8 mouse cellular contexts compared by ENCODE assay signal in the genomic region with DNA sequence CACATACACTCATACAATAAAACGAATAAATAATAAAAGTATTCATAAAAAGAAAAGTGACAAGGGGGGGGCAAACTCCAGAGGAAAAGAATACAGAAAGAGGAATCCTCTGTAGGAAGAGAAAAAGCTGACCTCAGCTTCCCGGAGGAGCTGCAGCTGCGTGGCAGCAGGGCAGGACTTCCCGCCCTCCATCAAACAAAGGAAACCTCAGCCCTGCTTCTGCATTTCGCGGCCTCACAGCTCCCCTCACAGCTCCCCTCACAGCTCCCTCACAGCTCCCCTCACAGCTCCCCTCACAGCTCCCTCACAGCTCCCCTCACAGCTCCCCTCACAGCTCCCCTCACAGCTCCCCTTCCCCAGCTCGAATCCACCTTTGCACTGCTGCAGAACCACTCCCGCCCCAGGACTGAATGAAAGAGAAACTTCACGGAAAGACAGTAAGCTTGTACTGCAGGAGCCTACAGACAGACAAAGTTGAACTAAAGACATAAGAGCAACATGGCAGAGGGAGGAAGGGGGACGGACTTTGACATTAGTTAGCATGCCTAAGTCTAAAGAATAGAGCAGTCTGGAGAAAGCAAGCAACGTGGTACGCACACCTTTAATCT. TPM values are rescaled to one million over a fixed set of nuclear protein-coding genes. Genes with fewer than 3 reads are reported as not detected.
DNase-seq lines count a peak whose midpoint lies in the region; ATAC-seq and TF ChIP-seq lines count a peak whose summit lies in the region.

No protein-coding gene starts in this region.

- H3K36me3 ChIP-seq in forebrain, embryonic 11.5 days (ENCODE audit: control insufficient read depth, insufficient read depth, low read length), result no peaks in the 10 kb centered on the region
- no peaks in the 10 kb centered on the region for H3K36me3 ChIP-seq in hindbrain, embryonic 14.5 days (replicated peaks; ENCODE audit: control insufficient read depth, insufficient read depth)
- H3K36me3 ChIP-seq in small intestine, adult 2 months (ENCODE audit: control insufficient read depth, insufficient read depth, low read length), result no peaks in the 10 kb centered on the region

- WGBS in forebrain, embryonic 11.5 days, result 10% methylated on average over 12 of the region's 12 CpGs
- WGBS in hindbrain, embryonic 14.5 days, result 11% methylated on average over 12 of the region's 12 CpGs
- WGBS in small intestine, adult 2 months, result 8% methylated on average over 12 of the region's 12 CpGs

- H3K9me3 ChIP-seq in forebrain, embryonic 11.5 days (ENCODE audit: control insufficient read depth, low read length), result no peaks in the 10 kb centered on the region
- H3K9me3 ChIP-seq in hindbrain, embryonic 14.5 days (ENCODE audit: control insufficient read depth, low read length), result no peaks in the 10 kb centered on the region

- no peak for TF ChIP-seq POLR2A in small intestine, adult 2 months (IDR thresholded peaks at IDR 0.05; ENCODE audit: low read depth, low read length)

- H3K4me2 ChIP-seq in forebrain, embryonic 11.5 days (ENCODE audit: low read depth, low read length, severe bottlenecking), result peak overlapping the region; percentile 36; the same call in 1 of the 2 replicates
- peak overlapping the region; percentile 30 for H3K4me2 ChIP-seq in hindbrain, embryonic 14.5 days (replicated peaks)

- H3K9ac ChIP-seq in forebrain, embryonic 11.5 days (ENCODE audit: low read length), result peak overlapping the region; percentile 62
- H3K9ac ChIP-seq in hindbrain, embryonic 14.5 days, result peak overlapping the region; percentile 0; the same call in 1 of the 2 replicates

- H3K27me3 ChIP-seq in forebrain, embryonic 11.5 days (ENCODE audit: control insufficient read depth, insufficient read depth, low read length), result no peaks in the 10 kb centered on the region
- H3K27me3 ChIP-seq in hindbrain, embryonic 14.5 days (ENCODE audit: control insufficient read depth, insufficient read depth, low read length), result no peaks in the 10 kb centered on the region
- H3K27me3 ChIP-seq in small intestine, adult 2 months (ENCODE audit: control insufficient read depth, insufficient read depth, low read length), result no peaks in the 10 kb centered on the region

- H3K27ac ChIP-seq in forebrain, embryonic 11.5 days (ENCODE audit: low read depth, low read length), result peak overlapping the region; percentile 87
- H3K27ac ChIP-seq in hindbrain, embryonic 14.5 days, result peak overlapping the region; percentile 54
- no peak overlapping the region for H3K27ac ChIP-seq in small intestine, adult 2 months (ENCODE audit: insufficient read depth, low read depth, low read length)

- DNase-seq in adrenal gland, postnatal 10 days, result peak; percentile 29
- no peak for DNase-seq in adrenal gland, adult 2 months
- peak; percentile 20 for DNase-seq in CD4-positive, CD25-positive, alpha-beta regulatory T cell, adult 2 months (ENCODE audit: low read depth, low spot score)
- DNase-seq in forebrain, embryonic 11.5 days (ENCODE audit: low spot score), result peak; percentile 80
- DNase-seq in hindbrain, embryonic 14.5 days (ENCODE audit: low spot score), result peak; percentile 50
- peak; percentile 28 for DNase-seq in lung, postnatal 10 days
- no peak for DNase-seq in frontal cortex, postnatal 14 days (ENCODE audit: low spot score in 2 of 2)

- peaks cover 11% of the 10 kb centered on the region for H3K4me1 ChIP-seq in forebrain, embryonic 11.5 days (replicated peaks; ENCODE audit: control insufficient read depth, insufficient read depth, low read length)
- peaks cover 8% of the 10 kb centered on the region; the same call in 1 of the 2 replicates for H3K4me1 ChIP-seq in hindbrain, embryonic 14.5 days (replicated peaks; ENCODE audit: control insufficient read depth, insufficient read depth, low read length)
- peaks cover 4% of the 10 kb centered on the region; the same call in 1 of the 2 replicates for H3K4me1 ChIP-seq in small intestine, adult 2 months (ENCODE audit: control insufficient read depth, insufficient read depth, insufficient read length, low read length)

- H3K4me3 ChIP-seq in forebrain, embryonic 11.5 days (ENCODE audit: low read depth, low read length), result no peak overlapping the region
- H3K4me3 ChIP-seq in hindbrain, embryonic 14.5 days (replicated peaks; ENCODE audit: low read length), result no peak overlapping the region
- H3K4me3 ChIP-seq in small intestine, adult 2 months (ENCODE audit: low read depth, low read length), result peak overlapping the region; percentile 49

- no peak for TF ChIP-seq CTCF in small intestine, adult 2 months (IDR thresholded peaks at IDR 0.05; ENCODE audit: extremely low read depth, insufficient read length, insufficient replicate concordance, low read depth, low read length)

- ATAC-seq in forebrain, embryonic 11.5 days (replicated peaks; ENCODE audit: low FRiP score), result peak; percentile 77
- ATAC-seq in hindbrain, embryonic 14.5 days (ENCODE audit: low FRiP score), result peak; percentile 53; the same call in 1 of the 2 replicates

RNA-seq across cellular contexts. Expression of gene Npl, which starts 17.5 kb away (rescaled TPM):
- 1 to 10 TPM; 4.0 to 4.2 TPM for total RNA-seq in adrenal gland, postnatal 10 days (2021)
- total RNA-seq in adrenal gland, adult 2 months (2021), result 1 to 10 TPM; 2.9 to 8.3 TPM
- 0.15 and 0.16 TPM in 2 replicates for polyA plus RNA-seq in adrenal gland, adult 2 months (2012; rRNA removed)
- 12.4 and 14.3 TPM in 2 replicates for polyA plus RNA-seq in forebrain, embryonic 11.5 days (2014; fragmentation: Nextera tagmentation; extraction: Ambion mirVana)
- polyA plus RNA-seq in hindbrain, embryonic 14.5 days (2014; fragmentation: Nextera tagmentation; extraction: Ambion mirVana), result 15.8 and 16.8 TPM in 2 replicates
- polyA plus RNA-seq in small intestine, adult 2 months (2012; rRNA removed), result 0.39 and 6.3 TPM in 2 replicates

RNA-seq across cellular contexts. Expression of gene Dhx9, which starts 44.9 kb away (rescaled TPM):
- total RNA-seq in adrenal gland, postnatal 10 days (2021), result 100 to 1,000 TPM; 107 to 121 TPM
- 100 to 1,000 TPM in 1 of 2 experiments, 10 to 100 TPM in 1; 98.3 to 113 TPM for total RNA-seq in adrenal gland, adult 2 months (2021)
- polyA plus RNA-seq in adrenal gland, adult 2 months (2012; rRNA removed), result 1.4 and 2.2 TPM in 2 replicates
- polyA plus RNA-seq in forebrain, embryonic 11.5 days (2014; fragmentation: Nextera tagmentation; extraction: Ambion mirVana), result 27.5 and 29.5 TPM in 2 replicates
- 23.7 and 26.2 TPM in 2 replicates for polyA plus RNA-seq in hindbrain, embryonic 14.5 days (2014; fragmentation: Nextera tagmentation; extraction: Ambion mirVana)
- polyA plus RNA-seq in small intestine, adult 2 months (2012; rRNA removed), result 1.5 and 3.3 TPM in 2 replicates

Comparison
In these comparisons a context has a peak if more than half of its experiments do, and no peak if none do; other contexts are left out.
1. DNase-seq: peak in adrenal gland, postnatal 10 days (single experiment), CD4-positive, CD25-positive, alpha-beta regulatory T cell, adult 2 months (single experiment), forebrain, embryonic 11.5 days (single experiment), hindbrain, embryonic 14.5 days (single experiment) and lung, postnatal 10 days (single experiment); none in adrenal gland, adult 2 months (single experiment) and frontal cortex, postnatal 14 days (0 of 2).